Mouse (Mus musculus) ES-Bruce4 (cell line): ENCODE data around the gene Flii.

Experiments used
- CTCF ChIP-seq: IDR thresholded peaks from one replicate; pipeline ENCODE4 v1.8.1; 2011; ENCODE audit warnings: low read depth, low read length
- EP300 ChIP-seq: IDR thresholded peaks from 2 replicates; pipeline ENCODE4 v1.6.1; 2011; ENCODE audit warnings: low read depth, low read length; ENCODE audit not compliant: insufficient read depth
- POLR2A ChIP-seq: IDR thresholded peaks from one replicate; pipeline ENCODE4 v1.8.1; 2011; ENCODE audit warnings: low read length; ENCODE audit not compliant: insufficient read depth

GRCm38 (mm10) chr11:60708631-60709030 lies 18.4 kb downstream of the Flii start:
- TF ChIP-seq CTCF = no peak
- TF ChIP-seq POLR2A = no peak
- TF ChIP-seq EP300 = no peak
